Mouse (Mus musculus) G1E (cell line): ENCODE measurements at regions not wholly inside any gene's neighbourhood (a gene's known extent, or its start where the extent isn't known, plus 50 kb on each side); places are given as distances from the start of the nearest gene placed in this dataset.

Source experiments
- ATAC-seq: 2 replicates; pipeline ENCODE4 v1.8.0; 2016; ENCODE audit warnings: mild to moderate bottlenecking; ENCODE audit not compliant: insufficient number of reproducible peaks, poor library complexity, low FRiP score, severe bottlenecking; ENCODE audit errors: extremely low read depth
- DNase-seq: peaks from one replicate; pipeline ENCODE4 v3.0.0; 2012; ENCODE audit warnings: low spot score
- H3K27me3 ChIP-seq: 2 replicates; pipeline ENCODE4 v1.6.1; 2012; ENCODE audit warnings: mild to moderate bottlenecking, low read length, inconsistent platforms; ENCODE audit not compliant: insufficient read depth
- H3K36me3 ChIP-seq: replicated peaks from 2 replicates; pipeline ENCODE3; 2012; ENCODE audit warnings: mild to moderate bottlenecking, inconsistent platforms
- H3K4me1 ChIP-seq: 2 replicates; pipeline ENCODE4 v1.6.1; 2012; ENCODE audit warnings: low read depth, low read length, inconsistent platforms, mixed read lengths; ENCODE audit not compliant: insufficient read depth
- H3K4me3 ChIP-seq: 2 replicates; pipeline ENCODE4 v1.5.1; 2012; ENCODE audit warnings: low read depth, mild to moderate bottlenecking, inconsistent platforms, low read length, moderate library complexity, mixed read lengths
- H3K9me3 ChIP-seq: replicated peaks from 2 replicates; pipeline ENCODE4 v1.6.1; 2012; ENCODE audit warnings: inconsistent platforms
- CTCF ChIP-seq: IDR thresholded peaks from 2 replicates; pipeline ENCODE4 v1.5.1; 2012; ENCODE audit warnings: low read depth, low read length, inconsistent platforms, mixed read lengths
- GATA1 ChIP-seq: IDR thresholded peaks from 2 replicates; pipeline ENCODE4 v1.6.1; 2012; ENCODE audit warnings: borderline replicate concordance, low read length, inconsistent platforms, mixed read lengths
- GATA2 ChIP-seq: IDR thresholded peaks from 2 replicates; pipeline ENCODE4 v1.6.1; 2012; ENCODE audit warnings: low read depth, low read length, inconsistent platforms, borderline replicate concordance
- POLR2AphosphoS5 ChIP-seq: IDR thresholded peaks from 2 replicates; pipeline ENCODE4 v1.6.1; 2012; ENCODE audit warnings: low read depth, low read length, inconsistent platforms; ENCODE audit not compliant: insufficient replicate concordance
- TAL1 ChIP-seq: conservative IDR thresholded peaks from 2 replicates; pipeline ENCODE4 v1.6.1; 2012; ENCODE audit warnings: low read depth, low read length, inconsistent platforms, mixed read lengths

DNA sequence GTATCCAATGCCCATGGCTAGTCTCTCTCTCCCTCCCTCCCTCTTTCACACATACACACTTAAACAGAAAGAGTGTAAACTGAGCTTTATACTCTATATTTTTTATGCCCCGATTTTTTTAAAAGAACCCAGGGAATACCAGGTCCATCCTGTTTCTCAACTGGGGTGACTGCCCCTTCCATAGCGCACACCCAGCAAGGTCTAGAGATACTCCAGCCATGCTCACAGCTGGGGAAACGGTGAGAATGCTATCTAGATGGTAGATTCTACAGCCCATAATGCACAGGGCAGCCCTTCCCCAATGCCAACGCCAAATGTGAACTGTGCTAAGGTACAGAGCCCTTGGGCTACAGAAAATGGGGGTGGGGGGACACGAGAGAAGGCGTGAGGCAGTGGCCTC is 51.2 kb upstream of the Tln2 start:
- DNase-seq (no peak), ATAC-seq (no peak)
- no peak overlapping the region for H3K4me3 ChIP-seq
- TF ChIP-seq GATA1 (no peak), TAL1 (no peak), POLR2AphosphoS5 (no peak), GATA2 (no peak), CTCF (no peak)
- H3K4me1 ChIP-seq = no peaks in the 10 kb centered on the region
- H3K9me3 ChIP-seq = no peaks in the 10 kb centered on the region
- no peaks in the 10 kb centered on the region for H3K27me3 ChIP-seq
- no peaks in the 10 kb centered on the region for H3K36me3 ChIP-seq

DNA sequence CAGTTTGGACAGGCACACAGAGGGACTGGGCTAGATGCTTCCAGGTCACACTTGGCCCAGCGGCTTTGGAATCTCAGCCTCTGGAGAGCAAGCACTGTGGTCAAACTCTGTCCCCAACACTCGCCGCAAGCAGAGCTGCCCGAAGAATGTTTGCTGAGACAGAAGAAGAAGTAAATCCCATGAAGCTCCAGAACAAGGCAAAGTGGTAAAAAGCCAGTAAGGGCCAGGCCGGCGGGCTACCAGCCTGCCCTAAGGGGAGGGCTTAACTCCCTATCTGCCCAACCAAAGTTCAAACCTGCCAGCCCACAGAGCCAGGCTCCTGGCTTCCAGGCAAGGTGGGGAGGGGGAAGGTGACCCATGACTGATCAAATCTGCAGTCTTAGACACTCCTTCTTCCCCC is 52.2 kb upstream of the Tln2 start:
- H3K36me3 ChIP-seq = no peaks in the 10 kb centered on the region
- TF ChIP-seq GATA1 (no peak), TAL1 (no peak), GATA2 (no peak), POLR2AphosphoS5 (no peak), CTCF (no peak)
- no peaks in the 10 kb centered on the region for H3K4me1 ChIP-seq
- DNase-seq = no peak
- no peaks in the 10 kb centered on the region for H3K9me3 ChIP-seq
- no peak overlapping the region for H3K4me3 ChIP-seq
- ATAC-seq = no peak
- no peaks in the 10 kb centered on the region for H3K27me3 ChIP-seq

DNA sequence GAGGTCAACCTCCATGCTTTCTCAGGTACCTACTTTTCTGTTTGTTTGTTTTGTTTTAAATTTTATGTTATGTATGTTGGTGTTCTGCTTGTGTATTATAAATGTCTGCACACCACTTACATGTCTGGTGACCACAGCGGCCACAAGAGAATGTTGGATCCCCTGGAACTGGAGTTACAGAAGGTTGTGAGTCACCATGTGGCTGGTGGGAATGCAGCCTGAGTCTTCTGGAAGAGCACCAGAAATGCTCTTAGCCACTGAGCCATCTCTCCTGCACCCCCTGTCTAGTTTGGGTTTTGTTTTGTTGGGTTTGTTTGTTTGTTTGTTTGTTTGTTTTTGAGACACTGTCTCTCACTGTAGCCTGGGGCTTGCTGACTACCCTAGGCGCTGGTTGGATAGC is 52.6 kb upstream of the Tln2 start:
- H3K4me3 ChIP-seq = no peak overlapping the region
- H3K36me3 ChIP-seq = no peaks in the 10 kb centered on the region
- DNase-seq = no peak
- ATAC-seq = no peak
- H3K9me3 ChIP-seq = no peaks in the 10 kb centered on the region
- no peaks in the 10 kb centered on the region for H3K4me1 ChIP-seq
- TF ChIP-seq TAL1 (no peak), POLR2AphosphoS5 (no peak), CTCF (no peak), GATA2 (no peak), GATA1 (no peak)
- H3K27me3 ChIP-seq = no peaks in the 10 kb centered on the region

DNA sequence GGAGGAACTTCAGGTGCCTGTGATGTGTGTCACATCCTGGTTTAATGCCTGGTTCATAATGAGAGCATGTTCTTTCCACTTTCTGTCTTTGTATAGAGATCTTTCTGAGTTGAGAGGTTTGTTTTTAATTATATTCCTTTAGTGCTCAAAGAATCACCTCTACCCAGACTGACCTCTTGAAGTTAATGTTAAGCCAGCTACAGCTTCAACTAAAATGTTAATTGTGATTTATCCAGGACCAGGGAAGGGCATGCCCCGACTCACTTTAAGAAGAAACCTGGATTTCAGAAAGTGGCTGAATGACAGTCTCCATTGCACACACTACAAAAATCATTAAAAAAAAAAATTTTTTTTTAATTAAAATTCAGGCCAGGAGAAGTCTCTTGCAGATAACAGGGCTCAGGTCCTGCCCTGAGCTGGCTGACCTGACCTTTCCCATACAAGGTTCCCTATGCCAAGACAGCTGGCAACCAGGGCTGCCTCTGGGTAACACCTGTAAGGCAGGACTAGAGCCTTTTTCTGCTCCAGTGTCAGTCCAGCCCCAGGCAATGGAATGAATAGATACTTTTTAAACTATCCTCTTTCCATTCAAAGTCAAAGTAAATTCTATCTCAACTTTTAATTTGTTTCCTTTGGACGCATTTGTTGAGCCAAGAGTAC is 54.7 kb upstream of the Tln2 start:
- DNase-seq = no peak
- no peak for ATAC-seq
- Histone ChIP-seq H3K27me3 (peaks cover 5% of the 10 kb centered on the region), H3K4me3 (no peak overlapping the region), H3K36me3 (no peaks in the 10 kb centered on the region), H3K4me1 (no peaks in the 10 kb centered on the region), H3K9me3 (no peaks in the 10 kb centered on the region)
- TF ChIP-seq CTCF (no peak), GATA1 (no peak), TAL1 (no peak), POLR2AphosphoS5 (no peak), GATA2 (no peak)

DNA sequence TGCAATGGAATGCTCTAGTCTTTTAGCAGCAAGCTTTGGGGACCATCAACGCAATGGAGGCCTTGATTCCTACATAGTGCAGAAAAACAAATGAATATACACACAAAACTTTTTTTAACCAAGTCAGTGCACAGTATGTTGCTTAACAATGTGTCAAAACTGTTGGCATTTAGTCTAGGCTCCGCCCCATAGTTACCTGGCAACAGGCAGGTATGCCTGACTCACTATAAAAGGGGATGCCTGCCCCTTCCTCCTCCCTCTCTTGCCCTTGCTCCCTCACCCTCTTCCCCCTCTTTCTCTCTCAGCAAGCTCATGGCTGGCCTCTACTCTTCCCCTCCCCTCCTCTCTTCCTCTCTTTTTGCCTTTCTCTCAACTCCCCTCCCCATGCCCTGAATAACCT is 56.7 kb upstream of the Tln2 start:
- Histone ChIP-seq H3K27me3 (peaks cover 5% of the 10 kb centered on the region), H3K9me3 (no peaks in the 10 kb centered on the region), H3K4me3 (no peak overlapping the region), H3K36me3 (no peaks in the 10 kb centered on the region), H3K4me1 (no peaks in the 10 kb centered on the region)
- TF ChIP-seq CTCF = no peak
- TF ChIP-seq GATA1 = no peak
- no peak for TF ChIP-seq TAL1
- TF ChIP-seq GATA2 = no peak
- ATAC-seq (no peak), DNase-seq (no peak)

DNA sequence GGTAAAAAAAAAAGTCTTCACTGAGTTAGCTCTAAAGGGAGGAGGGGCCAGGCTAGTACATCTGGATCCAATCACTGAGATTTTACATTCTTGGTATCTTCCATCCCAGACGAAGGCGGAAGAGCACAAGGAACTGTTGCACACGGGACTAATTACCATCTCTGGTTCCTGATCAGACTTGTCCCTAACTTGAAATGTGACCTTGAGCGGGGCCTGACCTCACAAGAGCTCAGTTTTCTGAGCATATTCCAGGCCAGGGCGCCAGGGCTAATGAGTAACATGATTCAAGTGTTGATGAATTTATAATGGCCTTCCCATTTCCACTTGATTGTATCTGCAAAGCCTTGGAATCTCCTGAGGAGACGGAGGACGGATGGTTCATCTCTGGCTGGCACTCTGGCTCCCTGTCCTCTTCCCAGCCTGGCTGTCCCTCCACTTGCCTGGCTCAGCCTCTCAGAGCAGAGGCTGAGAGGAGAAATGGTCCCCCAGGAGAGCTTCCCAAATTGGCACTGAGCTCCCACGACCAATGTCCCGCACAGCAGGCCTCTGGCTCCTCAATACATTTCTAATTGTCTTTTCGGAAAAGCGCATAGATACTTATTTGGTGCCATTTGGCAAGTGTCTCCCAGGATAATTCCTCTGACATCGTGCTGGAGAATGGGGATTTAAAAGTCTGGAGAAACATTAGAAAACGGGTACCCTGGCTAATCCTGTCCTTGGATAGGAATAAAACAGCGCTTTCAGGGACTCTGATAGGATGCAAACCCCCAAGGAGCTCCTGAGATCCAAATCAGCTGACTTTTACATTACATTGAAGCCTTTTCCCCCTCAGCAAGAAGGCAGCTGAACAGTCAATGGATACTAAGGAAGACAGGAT is 58.1 kb upstream of the Tln2 start:
- Histone ChIP-seq H3K9me3 (no peaks in the 10 kb centered on the region), H3K4me3 (no peak overlapping the region), H3K27me3 (peaks cover 5% of the 10 kb centered on the region), H3K36me3 (no peaks in the 10 kb centered on the region), H3K4me1 (no peaks in the 10 kb centered on the region)
- ATAC-seq (no peak), DNase-seq (no peak)
- no peak for TF ChIP-seq GATA2
- TF ChIP-seq CTCF = no peak
- TF ChIP-seq POLR2AphosphoS5 = no peak
- TF ChIP-seq TAL1 = no peak
- TF ChIP-seq GATA1 = no peak
